Mouse (Mus musculus) stomach, postnatal 0 days (tissue): ENCODE data around the gene Bahcc1.

Experiments used
- CTCF ChIP-seq: IDR thresholded peaks from 2 replicates; pipeline ENCODE4 v1.5.1; 2016; ENCODE audit warnings: antibody characterized with exemption, low read depth, mild to moderate bottlenecking, moderate library complexity
- EP300 ChIP-seq: optimal IDR thresholded peaks from 2 replicates; pipeline ENCODE3; 2016; ENCODE audit warnings: antibody characterized with exemption

DNA sequence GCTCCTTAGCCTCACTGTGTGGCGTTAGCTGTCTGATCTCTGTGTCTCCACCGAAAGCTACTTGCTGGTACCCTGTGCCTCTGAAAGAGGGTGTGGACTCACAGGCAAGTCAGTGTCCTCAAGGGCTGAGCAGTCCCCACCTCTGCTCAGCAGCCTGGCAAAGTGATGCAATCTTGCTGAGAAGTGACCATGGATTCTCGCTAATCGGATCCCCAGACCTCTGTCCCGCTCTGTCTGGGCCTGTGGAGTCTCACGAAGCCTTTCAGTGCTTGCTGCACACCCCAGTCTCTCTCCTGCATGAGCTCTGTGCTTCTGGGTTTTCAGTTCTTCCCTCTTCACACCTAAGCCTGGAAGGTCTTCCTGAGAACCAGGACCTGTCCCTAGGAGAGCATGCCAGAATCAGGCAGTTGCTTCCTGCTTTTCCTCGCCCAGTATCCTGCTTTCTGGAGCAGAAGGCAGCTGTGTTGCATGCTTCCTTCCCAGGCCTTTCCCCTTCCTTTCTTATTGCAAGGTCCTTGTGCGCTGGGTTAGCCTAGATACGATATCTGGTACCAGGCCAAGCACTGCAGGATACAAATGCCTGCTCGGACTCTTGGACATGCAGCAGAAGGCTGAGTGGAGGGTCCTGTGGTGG lies 15.5 kb downstream of the Bahcc1 start:
- TF ChIP-seq CTCF = no peak
- no peak for TF ChIP-seq EP300
